Mouse (Mus musculus): Measurements from ENCODE around the gene Adgre5.

The Adgre5 gene

GRCm38 (mm10) chr8:83740976-83741741, at the start of gene Adgre5:
Gene Adgre5 (minus strand): TSS chr8:83741326.
- peak; percentile 99 for DNase-seq

GRCm38 (mm10) chr8:83789826-83790225, 48.7 kb upstream of the Adgre5 start:
- no peak for DNase-seq

GRCm38 (mm10) chr8:83785046-83785445, 43.9 kb upstream of the Adgre5 start:
- DNase-seq = no peak

- peak; percentile 97 for DNase-seq
Measured at GRCm38 (mm10) chr8:83782832-83783558, 41.9 kb upstream of the Adgre5 start.

GRCm38 (mm10) chr8:83779610-83780009, 38.5 kb upstream of the Adgre5 start:
- DNase-seq = no peak

- DNase-seq = no peak
Measured at GRCm38 (mm10) chr8:83778051-83778450, 36.9 kb upstream of the Adgre5 start.

GRCm38 (mm10) chr8:83776632-83777031, 35.5 kb upstream of the Adgre5 start:
- no peak for DNase-seq

- DNase-seq = no peak
Measured at GRCm38 (mm10) chr8:83774221-83774620, 33.1 kb upstream of the Adgre5 start.

- DNase-seq = peak; percentile 89
Measured at GRCm38 (mm10) chr8:83773452-83773846, 32.3 kb upstream of the Adgre5 start.

GRCm38 (mm10) chr8:83772701-83773451, 31.8 kb upstream of the Adgre5 start:
- peak; percentile 96 for DNase-seq

GRCm38 (mm10) chr8:83771791-83772190, 30.7 kb upstream of the Adgre5 start:
- DNase-seq = no peak

GRCm38 (mm10) chr8:83770669-83771068, 29.5 kb upstream of the Adgre5 start:
- no peak for DNase-seq

- no peak for DNase-seq
Measured at GRCm38 (mm10) chr8:83769720-83770119, 28.6 kb upstream of the Adgre5 start.

- DNase-seq = peak; percentile 96
Measured at GRCm38 (mm10) chr8:83768526-83768925, 27.4 kb upstream of the Adgre5 start.

- DNase-seq = no peak
Measured at GRCm38 (mm10) chr8:83767442-83767841, 26.3 kb upstream of the Adgre5 start.

GRCm38 (mm10) chr8:83765663-83766062, 24.5 kb upstream of the Adgre5 start:
- no peak for DNase-seq

GRCm38 (mm10) chr8:83764717-83765116, 23.6 kb upstream of the Adgre5 start:
- DNase-seq = no peak

- no peak for DNase-seq
Measured at GRCm38 (mm10) chr8:83764116-83764515, 23.0 kb upstream of the Adgre5 start.

GRCm38 (mm10) chr8:83759231-83759759, 18.2 kb upstream of the Adgre5 start:
- DNase-seq = no peak

- no peak for DNase-seq
Measured at GRCm38 (mm10) chr8:83758298-83758697, 17.2 kb upstream of the Adgre5 start.

- no peak for DNase-seq
Measured at GRCm38 (mm10) chr8:83757084-83757607, 16.0 kb upstream of the Adgre5 start.

GRCm38 (mm10) chr8:83756273-83756672, 15.1 kb upstream of the Adgre5 start:
- no peak for DNase-seq

GRCm38 (mm10) chr8:83754149-83754548, 13.0 kb upstream of the Adgre5 start:
- no peak for DNase-seq
